Mouse (Mus musculus) heart, embryonic 15.5 days (tissue): ENCODE results near the gene Vmn1r148. TPM values are rescaled to one million over a fixed set of nuclear protein-coding genes. Genes with fewer than 3 reads are reported as not detected.
"Not testable (repeated sequence)": the region's sequence is repeated elsewhere in the genome, so short reads cannot be mapped to it uniquely, and the experiment has no call there.

Source experiments
- ATAC-seq: fragments of 200-750 bp; cut with Nextera tagmentation; replicated peaks from 2 replicates; pipeline ENCODE4 v1.8.0; 2017; ENCODE audit warnings: low read depth, moderate TSS enrichment; ENCODE audit not compliant: insufficient number of reproducible peaks, insufficient read depth, low FRiP score
- H3K27ac ChIP-seq: fragments of 300-500 bp; sonication (generic); 2 replicates; pipeline ENCODE4 v1.5.1; 2015; ENCODE audit warnings: mild to moderate bottlenecking, inconsistent platforms
- H3K27me3 ChIP-seq: fragments of 300-500 bp; sonication (generic); 2 replicates; pipeline ENCODE4 v1.6.1; 2015; ENCODE audit warnings: inconsistent platforms
- H3K36me3 ChIP-seq: fragments of 300-500 bp; sonication (generic); 2 replicates; pipeline ENCODE4 v1.6.1; 2015; ENCODE audit warnings: mild to moderate bottlenecking, inconsistent platforms
- H3K4me1 ChIP-seq: fragments of 300-500 bp; sonication (generic); replicated peaks from 2 replicates; pipeline ENCODE4 v1.6.1; 2015; ENCODE audit warnings: inconsistent platforms
- H3K4me2 ChIP-seq: fragments of 300-500 bp; sonication (generic); 2 replicates; pipeline ENCODE4 v1.6.1; 2015; ENCODE audit warnings: inconsistent platforms, mild to moderate bottlenecking, moderate library complexity
- H3K4me3 ChIP-seq: fragments of 300-500 bp; sonication (generic); 2 replicates; pipeline ENCODE4 v1.5.1; 2015; ENCODE audit warnings: mild to moderate bottlenecking, inconsistent platforms
- H3K9ac ChIP-seq: fragments of 300-500 bp; sonication (generic); 2 replicates; pipeline ENCODE4 v1.6.1; 2015; ENCODE audit warnings: mild to moderate bottlenecking, inconsistent platforms
- H3K9me3 ChIP-seq: fragments of 300-500 bp; sonication (generic); replicated peaks from 2 replicates; pipeline ENCODE4 v1.6.1; 2016; ENCODE audit warnings: inconsistent platforms
- WGBS: fragments of 180-500 bp; shearing (Covaris S2); methylation state at CpG from one replicate; pipeline ENCODE4 v1.1.7; 2015; ENCODE audit warnings: mixed read lengths; 5-methylcytosine and 5-hydroxymethylcytosine counted together
- polyA plus RNA-seq: library from polyadenylated mRNA; unstranded; fragments of >200 nt; fragmentation: Nextera tagmentation; extraction: Ambion mirVana; gene quantifications from 2 replicates; pipeline ENCODE4 v1.2.1, GENCODE M21; 2015

Vmn1r148 gene
- not detected in 2 replicates for polyA plus RNA-seq

DNA sequence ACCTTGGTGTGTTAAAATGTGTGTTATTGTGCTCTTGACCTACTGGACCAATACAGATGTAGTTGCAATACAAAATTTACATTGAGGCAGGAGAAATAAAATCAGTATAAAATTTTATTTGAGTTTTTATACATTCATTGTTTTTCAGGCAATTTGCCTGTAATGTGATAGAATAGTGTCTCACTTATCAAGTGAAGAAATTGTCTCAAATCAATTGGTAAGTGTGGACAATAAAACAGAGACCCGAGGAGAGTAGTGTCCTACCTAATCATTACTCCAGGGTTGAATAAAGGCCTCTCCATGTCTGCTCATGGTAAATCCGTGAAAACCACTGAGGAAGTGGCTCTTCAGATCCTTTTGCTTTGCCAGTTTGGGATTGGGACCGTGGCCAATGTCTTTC is at the start of gene Vmn1r148:
Vmn1r148 (plus strand) TSS at position 301 of the 400 bp plus-strand sequence.
- H3K9ac ChIP-seq, ATAC-seq, H3K27ac ChIP-seq, H3K36me3 ChIP-seq, H3K4me3 ChIP-seq, H3K4me2 ChIP-seq, H3K27me3 ChIP-seq, H3K9me3 ChIP-seq, H3K4me1 ChIP-seq: not testable (repeated sequence)
- WGBS, result no CpG with 5 or more reads among the region's 3 CpGs

DNA sequence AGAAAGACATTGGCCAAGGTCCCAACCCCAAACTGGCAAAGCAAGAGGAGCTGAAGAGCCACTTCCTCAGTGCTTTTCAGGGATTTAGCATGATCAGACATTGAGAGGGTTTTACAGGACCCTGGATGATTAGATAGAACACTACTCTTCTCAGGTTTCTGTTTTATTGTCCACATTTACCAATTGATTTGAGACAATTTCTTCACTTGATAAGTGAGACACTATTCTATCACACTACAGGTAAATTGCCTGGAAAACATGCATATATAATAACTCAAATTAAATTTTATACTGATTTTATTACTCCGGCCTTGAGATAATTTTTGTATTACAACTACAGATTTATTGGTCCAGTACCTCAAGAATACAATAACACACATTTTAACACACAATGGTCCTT is 42.4 kb upstream of the Vmn1r148 start, which contains the start of gene Gm8660:
Gm8660 (minus strand) TSS at position 101 of the 400 bp plus-strand sequence.
- not testable (repeated sequence) for H3K4me1 ChIP-seq, H3K9me3 ChIP-seq, H3K9ac ChIP-seq, H3K27ac ChIP-seq, ATAC-seq, H3K4me3 ChIP-seq, H3K36me3 ChIP-seq, H3K27me3 ChIP-seq, H3K4me2 ChIP-seq
- no CpG with 5 or more reads among the region's 1 CpGs for WGBS

DNA sequence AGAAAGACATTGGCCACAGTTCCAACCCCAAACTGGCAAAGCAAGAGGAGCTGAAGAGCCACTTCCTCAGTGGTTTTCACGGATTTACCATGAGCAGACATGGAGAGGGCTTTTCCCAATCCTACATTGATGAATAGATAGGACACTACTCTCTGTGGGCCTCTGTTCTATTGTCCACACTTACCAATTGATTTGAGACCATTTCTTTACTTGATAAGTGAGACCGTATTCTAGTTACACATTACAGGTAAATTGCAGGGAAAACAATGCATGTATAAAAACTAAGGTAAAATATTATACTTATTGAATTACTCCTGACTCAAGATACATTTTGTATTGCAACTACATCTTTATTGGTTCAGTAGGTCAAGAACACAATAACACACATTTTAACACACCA is 24.7 kb downstream of the Vmn1r148 start, which contains the start of gene Vmn1r149:
Vmn1r149 (minus strand) TSS at position 101 of the 400 bp plus-strand sequence.
- not testable (repeated sequence) for H3K27ac ChIP-seq, H3K9ac ChIP-seq, ATAC-seq, H3K4me2 ChIP-seq, H3K4me1 ChIP-seq, H3K4me3 ChIP-seq, H3K36me3 ChIP-seq, H3K9me3 ChIP-seq, H3K27me3 ChIP-seq
- no CpG with 5 or more reads among the region's 2 CpGs for WGBS

DNA sequence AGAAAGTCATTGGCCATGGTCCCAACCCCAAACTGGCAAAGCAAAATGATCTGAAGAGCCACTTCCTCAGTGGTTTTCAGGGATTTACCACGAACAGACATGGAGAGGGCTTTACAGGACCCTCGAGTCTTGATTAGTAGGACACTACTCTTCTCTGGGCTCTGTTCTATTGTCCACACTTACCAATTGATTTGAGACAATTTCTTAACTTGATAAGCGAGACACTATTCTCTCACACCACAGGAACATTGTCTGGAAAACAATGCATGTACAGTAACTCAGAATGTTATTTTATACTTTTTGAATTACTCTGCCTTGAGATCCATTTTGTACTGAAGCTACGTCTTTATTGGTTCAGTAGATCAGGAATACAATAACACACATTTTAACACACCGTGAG is 50.6 kb downstream of the Vmn1r148 start, which contains the start of gene Gm10665:
Gm10665 (minus strand) TSS at position 101 of the 400 bp plus-strand sequence.
- not testable (repeated sequence) for ATAC-seq, H3K4me3 ChIP-seq, H3K27me3 ChIP-seq, H3K27ac ChIP-seq, H3K36me3 ChIP-seq, H3K4me1 ChIP-seq, H3K9me3 ChIP-seq, H3K4me2 ChIP-seq, H3K9ac ChIP-seq
- WGBS, result no CpG with 5 or more reads among the region's 5 CpGs

Other genes starting within 250 kb of the Vmn1r148 start
- gene Vmn1r142, start 249.5 kb upstream of the Vmn1r148 start, polyA plus RNA-seq, result not detected in 2 replicates
- gene Vmn1r143, start 224.2 kb upstream of the Vmn1r148 start, polyA plus RNA-seq, result not detected in 2 replicates
- gene Gm8653, start 212.3 kb upstream of the Vmn1r148 start, polyA plus RNA-seq, result not detected in 2 replicates
- gene Gm8453, start 184.1 kb upstream of the Vmn1r148 start, polyA plus RNA-seq, result not detected in 2 replicates
- gene Gm4187, start 83.9 kb upstream of the Vmn1r148 start, polyA plus RNA-seq, result not detected in 2 replicates
- not detected in 2 replicates for gene Gm8660, start 42.5 kb upstream of the Vmn1r148 start, polyA plus RNA-seq
- not detected in 2 replicates for gene Vmn1r149, start 24.6 kb downstream of the Vmn1r148 start, polyA plus RNA-seq
- gene Gm10665, start 50.5 kb downstream of the Vmn1r148 start, polyA plus RNA-seq, result not detected in 2 replicates
- not detected in 2 replicates for gene Vmn1r151, start 86.1 kb downstream of the Vmn1r148 start, polyA plus RNA-seq
- not detected in 2 replicates for gene Vmn1r152, start 109.4 kb downstream of the Vmn1r148 start, polyA plus RNA-seq
- gene Gm8677, start 121.3 kb downstream of the Vmn1r148 start, polyA plus RNA-seq, result not detected in 2 replicates
- gene Gm4201, start 151.8 kb downstream of the Vmn1r148 start, polyA plus RNA-seq, result not detected in 2 replicates
- gene Gm4565, start 174.5 kb downstream of the Vmn1r148 start, polyA plus RNA-seq, result not detected in 2 replicates
- gene Vmn1r155, start 244.4 kb downstream of the Vmn1r148 start, polyA plus RNA-seq, result not detected in 2 replicates